Mouse (Mus musculus) telencephalon, adult 2 months (tissue): ENCODE data around the gene Padi6.
A peak's percentile ranks its signal among the peaks of the same experiment; 100 is the strongest.

Experiments used
- DNase-seq: peaks from one replicate; pipeline ENCODE4 v3.0.0-alpha.2; 2011; ENCODE audit warnings: low read depth, low spot score

Gene Padi6

DNA sequence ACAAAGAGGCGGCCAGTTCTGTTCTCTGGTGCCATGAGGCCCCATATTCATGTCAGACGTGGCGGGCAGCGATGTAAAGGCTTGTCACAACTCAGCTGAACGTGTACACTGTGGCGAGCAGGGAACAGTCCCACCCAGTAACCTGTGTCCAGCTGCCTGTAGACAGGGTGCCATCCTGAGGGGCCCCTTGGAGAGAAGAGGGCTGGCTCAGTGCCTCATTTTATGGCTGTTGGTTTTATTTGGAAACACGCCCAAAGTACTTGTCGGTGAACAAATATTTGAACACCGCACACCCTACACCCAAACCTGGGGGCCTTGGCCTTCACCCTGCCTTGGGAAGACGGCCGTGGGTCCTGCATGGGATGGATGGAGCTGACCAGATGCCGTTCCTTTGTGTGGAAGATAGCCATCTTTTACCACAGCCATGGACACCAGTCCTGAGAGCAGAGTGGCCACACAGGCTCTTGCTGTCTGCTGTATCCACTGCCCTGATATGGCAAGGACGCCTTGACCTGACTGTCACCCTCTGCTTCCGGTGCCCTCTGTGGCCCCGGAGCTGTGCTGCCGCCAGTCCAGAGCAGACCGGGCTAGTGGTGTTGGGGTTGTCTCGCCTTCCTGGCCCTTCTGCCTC lies 34.0 kb downstream of the Padi6 start:
- DNase-seq: no peak

DNA sequence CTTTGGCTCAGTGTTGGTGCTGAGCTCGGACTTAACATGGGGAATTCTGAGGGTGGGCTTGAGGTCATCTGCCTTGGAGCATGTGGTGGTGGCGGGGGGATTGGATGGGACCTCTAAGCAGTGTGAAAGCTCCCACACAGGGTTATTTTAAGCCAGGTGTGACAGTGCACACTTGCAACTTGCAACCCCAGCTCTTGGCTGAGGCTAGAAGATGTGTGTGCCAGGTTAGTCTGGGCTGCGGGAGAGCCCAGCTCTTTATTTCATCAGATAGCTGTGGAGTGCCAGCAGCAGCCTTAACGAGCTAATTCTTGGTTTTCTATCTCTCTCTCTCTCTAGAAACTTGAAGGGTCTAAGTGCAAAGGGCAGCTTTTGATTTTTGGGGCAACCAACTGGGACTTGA lies 34.8 kb downstream of the Padi6 start:
- DNase-seq: no peak

GRCm38 (mm10) chr4:140704166-140704565 lies 38.3 kb downstream of the Padi6 start:
- no peak for DNase-seq

DNA sequence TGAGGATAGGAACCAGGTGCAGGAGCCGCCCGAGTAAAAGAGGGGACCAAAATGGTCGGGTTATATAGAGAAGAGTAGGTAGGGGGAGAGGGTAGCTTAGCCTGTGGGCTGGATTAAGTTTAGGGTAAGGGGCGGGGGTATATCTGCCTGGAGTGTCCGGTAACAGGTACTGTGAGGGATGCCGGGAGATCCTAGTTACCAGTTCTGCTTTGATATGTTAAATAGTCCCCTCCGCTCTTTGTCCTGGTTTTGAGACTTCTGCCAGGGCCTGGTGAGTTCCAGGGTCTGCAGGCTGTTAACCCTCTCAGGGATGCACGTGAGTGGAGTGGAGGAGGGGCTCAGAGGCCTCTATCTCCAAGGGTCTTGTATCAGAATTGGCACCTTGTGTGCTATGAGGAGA lies 38.8 kb downstream of the Padi6 start:
- DNase-seq: no peak

DNA sequence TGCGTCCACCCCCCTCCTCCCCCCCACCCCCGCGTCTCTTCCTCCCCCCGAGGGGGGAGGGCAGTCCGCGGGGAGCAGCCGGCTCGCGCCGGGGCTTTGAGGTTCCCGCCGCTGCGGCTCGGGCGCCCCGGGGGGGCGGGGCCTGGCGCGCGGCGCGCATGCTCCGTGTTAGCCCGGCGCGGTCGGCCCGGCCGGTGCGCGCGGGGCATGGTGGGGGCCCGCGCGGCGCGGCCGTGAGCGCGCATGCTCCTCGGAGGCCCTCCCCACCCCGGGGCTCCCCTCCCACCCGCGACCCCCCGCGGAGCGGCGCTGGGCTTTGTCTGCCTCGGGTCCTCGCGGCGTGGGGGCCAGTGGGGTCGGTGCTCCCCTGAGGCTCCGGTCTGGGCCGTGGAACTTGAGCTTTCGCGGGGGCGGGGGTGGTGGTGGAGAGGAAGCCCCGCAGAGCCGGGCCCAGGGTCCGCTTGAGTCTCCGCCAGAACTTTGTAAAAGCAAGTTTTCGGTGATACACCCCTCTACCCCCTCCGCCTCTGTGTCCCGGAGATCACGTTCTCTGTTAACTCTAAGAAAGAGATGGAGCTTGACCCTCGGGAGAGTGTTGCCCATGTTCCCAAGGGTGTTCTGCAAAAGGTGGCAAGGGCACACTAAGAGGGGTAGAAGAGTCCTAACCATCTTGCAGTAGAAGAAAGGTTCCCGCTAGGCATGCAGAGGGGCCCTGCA lies 39.7 kb downstream of the Padi6 start:
- DNase-seq: no peak

GRCm38 (mm10) chr4:140701716-140702561 lies 40.5 kb downstream of the Padi6 start:
- no peak for DNase-seq

DNA sequence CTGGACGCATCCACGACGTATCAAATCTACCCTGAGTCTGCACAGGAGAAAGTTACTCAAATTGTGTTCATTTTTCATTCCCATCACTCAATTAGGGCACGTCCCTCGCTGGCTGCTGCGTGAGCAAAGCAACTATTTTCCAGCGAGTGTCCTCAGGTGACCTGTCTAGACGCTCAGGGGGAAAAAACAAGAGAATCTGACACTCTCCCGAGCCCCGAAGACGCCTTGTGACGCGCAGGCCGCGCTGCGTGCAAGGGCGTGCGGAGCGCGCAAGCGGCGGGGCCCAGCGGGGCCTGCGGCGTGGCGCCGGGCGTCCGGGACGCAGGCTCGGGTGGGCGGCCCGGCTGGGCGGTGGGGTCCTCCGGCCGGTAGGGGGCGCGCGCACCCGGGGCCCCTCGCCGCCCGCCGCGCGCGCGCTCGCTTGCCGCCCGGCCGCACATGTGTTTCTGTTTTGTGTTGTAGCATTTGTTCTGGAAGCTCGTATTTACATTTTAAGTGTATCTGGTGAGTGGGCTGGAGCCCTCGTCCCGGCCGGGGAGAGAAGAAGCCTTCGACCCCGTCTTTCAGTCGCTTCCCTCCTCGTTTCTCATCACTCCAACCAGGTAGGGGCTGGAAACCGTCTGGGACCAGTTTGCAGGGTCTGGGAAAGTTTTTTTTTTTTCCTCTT lies 41.3 kb downstream of the Padi6 start:
- peak; percentile 63 for DNase-seq

- no peak for DNase-seq
These were observed 42.0 kb downstream of the Padi6 start, which contains the start of gene Rcc2 for GRCm38 (mm10) chr4:140700269-140701018. Gene Rcc2 (plus strand): TSS chr4:140700541.

GRCm38 (mm10) chr4:140699441-140700127 lies 42.9 kb downstream of the Padi6 start:
- DNase-seq: peak; percentile 88

GRCm38 (mm10) chr4:140695675-140696585 lies 46.5 kb downstream of the Padi6 start:
- no peak for DNase-seq

- DNase-seq: no peak
These were observed 47.3 kb downstream of the Padi6 start for GRCm38 (mm10) chr4:140695146-140695545.

GRCm38 (mm10) chr4:140694551-140695060 lies 47.8 kb downstream of the Padi6 start:
- DNase-seq: no peak

DNA sequence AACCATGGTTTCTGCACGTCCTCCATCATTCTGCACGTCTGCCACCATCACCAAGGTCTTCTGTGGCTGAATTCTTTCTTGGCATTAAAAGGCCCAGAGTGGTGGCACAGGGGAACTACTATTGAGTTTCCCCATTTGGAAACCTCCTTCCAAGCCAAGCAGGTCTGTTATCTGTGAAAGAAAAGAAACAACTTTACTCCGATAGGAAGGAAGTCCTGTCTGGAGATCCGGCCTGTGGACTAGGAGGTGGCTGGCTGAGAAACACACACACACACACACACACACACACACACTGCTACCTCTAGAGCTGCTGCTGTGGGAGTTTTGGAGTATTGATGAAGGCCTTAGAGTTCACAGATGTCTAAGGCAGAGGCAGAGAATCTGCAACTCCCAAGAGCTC lies 48.9 kb downstream of the Padi6 start:
- DNase-seq: no peak

DNA sequence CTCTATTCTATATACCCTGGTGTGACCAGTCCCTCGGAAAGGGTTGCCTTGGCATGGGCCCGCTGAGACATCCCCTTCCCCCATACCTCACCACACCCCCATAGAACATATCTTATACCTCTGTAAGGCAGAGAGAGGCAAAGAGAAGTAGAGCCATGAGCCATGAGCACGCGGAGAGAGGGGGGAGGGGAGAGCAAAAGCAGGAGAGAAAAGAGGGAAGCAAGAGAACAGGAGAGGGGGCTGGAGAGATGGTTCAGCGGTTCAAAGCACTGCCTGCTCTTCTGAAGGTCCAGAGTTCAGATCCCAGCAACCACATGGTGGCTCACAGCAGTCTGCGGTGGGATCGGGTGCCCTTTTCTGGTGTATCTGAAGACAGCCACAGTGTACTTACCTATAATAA lies 51.0 kb downstream of the Padi6 start:
- DNase-seq: no peak

GRCm38 (mm10) chr4:140689873-140690655 lies 52.4 kb downstream of the Padi6 start:
- DNase-seq: no peak

DNA sequence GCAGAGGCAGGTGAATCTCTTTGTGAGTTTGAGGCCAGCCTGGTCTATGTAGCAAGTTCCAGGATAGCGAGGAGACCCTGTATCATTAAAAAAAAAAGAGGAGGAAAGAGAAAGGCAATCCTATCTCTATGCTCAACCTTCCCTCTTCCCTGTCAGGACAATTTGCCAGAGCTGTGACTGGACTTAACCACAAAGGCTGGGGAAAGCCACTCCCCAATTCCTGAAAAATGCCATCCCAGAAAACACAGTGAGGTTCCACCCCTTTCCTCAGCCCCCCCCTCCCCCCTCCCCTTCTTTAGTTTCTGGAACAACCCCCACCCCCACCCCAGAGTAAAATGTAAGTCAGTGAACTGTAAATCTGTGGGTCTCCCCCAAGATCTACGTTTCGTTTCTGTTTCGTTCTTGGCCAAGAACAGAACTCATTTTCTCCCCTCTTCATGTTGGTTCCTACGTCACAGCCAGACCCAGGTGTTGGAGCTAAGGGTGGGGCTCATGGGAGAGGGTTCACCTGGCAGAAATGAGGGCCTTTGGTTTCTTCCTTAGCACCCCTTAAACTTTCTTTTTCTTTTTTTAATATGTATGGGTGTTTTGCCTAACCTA lies 53.5 kb downstream of the Padi6 start:
- no peak for DNase-seq

GRCm38 (mm10) chr4:140688044-140688825 lies 54.2 kb downstream of the Padi6 start:
- DNase-seq: no peak
